Mouse (Mus musculus) liver, embryonic 16.5 days (tissue): ENCODE results near the gene Tmc5. TPM values are rescaled to one million over a fixed set of nuclear protein-coding genes. Genes with fewer than 3 reads are reported as not detected.

Source experiments
- ATAC-seq: fragments of 200-750 bp; cut with Nextera tagmentation; 2 replicates; pipeline ENCODE4 v1.8.0; 2017; ENCODE audit warnings: low read depth, mild to moderate bottlenecking, moderate number of reproducible peaks, moderate library complexity
- H3K27ac ChIP-seq: fragments of 300-500 bp; sonication (generic); 2 replicates; pipeline ENCODE4 v1.5.1; 2014; ENCODE audit warnings: mild to moderate bottlenecking, low read length
- H3K27me3 ChIP-seq: fragments of 300-500 bp; sonication (generic); 2 replicates; pipeline ENCODE4 v1.6.1; 2014; ENCODE audit warnings: low read depth, low read length, mixed read lengths; ENCODE audit not compliant: control insufficient read depth, insufficient read depth
- H3K36me3 ChIP-seq: fragments of 300-500 bp; sonication (generic); 2 replicates; pipeline ENCODE4 v1.6.1; 2014; ENCODE audit warnings: mild to moderate bottlenecking; ENCODE audit not compliant: control insufficient read depth, insufficient read depth
- H3K4me1 ChIP-seq: fragments of 300-500 bp; sonication (generic); 2 replicates; pipeline ENCODE4 v1.6.1; 2014; ENCODE audit warnings: low read depth, low read length, mixed read lengths; ENCODE audit not compliant: control insufficient read depth
- H3K4me2 ChIP-seq: fragments of 300-500 bp; sonication (generic); 2 replicates; pipeline ENCODE4 v1.6.1; 2014; ENCODE audit warnings: low read depth, low read length, mixed read lengths
- H3K4me3 ChIP-seq: fragments of 300-500 bp; sonication (generic); 2 replicates; pipeline ENCODE4 v1.5.1; 2014; ENCODE audit warnings: low read depth, mild to moderate bottlenecking, low read length
- H3K9ac ChIP-seq: fragments of 300-500 bp; sonication (generic); 2 replicates; pipeline ENCODE4 v1.6.1; 2014; ENCODE audit warnings: low read depth, low read length
- H3K9me3 ChIP-seq: fragments of 300-500 bp; sonication (generic); replicated peaks from 2 replicates; pipeline ENCODE4 v1.6.1; 2016; ENCODE audit warnings: low read length; ENCODE audit not compliant: control insufficient read depth
- WGBS: fragments of 180-500 bp; shearing (Covaris S2); extraction: QIAGEN DNeasy Blood & Tissue Kit; methylation state at CpG from one replicate; pipeline ENCODE4 v1.1.7; 2014; ENCODE audit not compliant: insufficient replicate concordance; 5-methylcytosine and 5-hydroxymethylcytosine counted together
- polyA plus RNA-seq: library from polyadenylated mRNA; unstranded; fragments of >200 nt; fragmentation: Nextera tagmentation; extraction: Ambion mirVana; gene quantifications from 2 replicates; pipeline ENCODE4 v1.2.1, GENCODE M21; 2015

Tmc5 gene
- polyA plus RNA-seq, 1 experiment from 2014 or later: 0.28 TPM

DNA sequence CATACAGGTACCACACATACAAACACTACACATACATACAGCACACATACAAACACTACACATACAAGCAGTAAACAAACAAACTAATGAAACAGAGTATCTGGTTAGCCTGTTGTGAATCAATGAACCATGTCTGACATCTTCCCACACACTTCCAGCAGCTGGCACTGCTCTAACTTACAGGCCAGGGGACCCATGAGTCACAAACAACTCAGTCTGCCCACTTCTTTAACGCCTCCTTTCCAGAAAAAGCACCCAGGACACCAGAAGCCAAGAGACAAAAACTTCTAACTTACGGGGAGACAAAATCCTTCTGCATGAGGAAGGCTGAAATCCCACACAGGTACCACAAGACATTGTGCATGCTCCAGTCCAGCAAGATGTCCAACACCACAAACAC, 94.2 kb downstream of the Tmc5 start:
- WGBS: 93% methylated on average over 2 of the region's 2 CpGs
- H3K4me3 ChIP-seq: no peak overlapping the region
- no peaks in the 10 kb centered on the region for H3K27me3 ChIP-seq
- no peak overlapping the region for H3K27ac ChIP-seq
- no peak overlapping the region for H3K4me2 ChIP-seq
- no peaks in the 10 kb centered on the region for H3K4me1 ChIP-seq
- H3K36me3 ChIP-seq: peaks cover 54% of the 10 kb centered on the region
- no peaks in the 10 kb centered on the region for H3K9me3 ChIP-seq
- H3K9ac ChIP-seq: no peak overlapping the region
- no peak for ATAC-seq

DNA sequence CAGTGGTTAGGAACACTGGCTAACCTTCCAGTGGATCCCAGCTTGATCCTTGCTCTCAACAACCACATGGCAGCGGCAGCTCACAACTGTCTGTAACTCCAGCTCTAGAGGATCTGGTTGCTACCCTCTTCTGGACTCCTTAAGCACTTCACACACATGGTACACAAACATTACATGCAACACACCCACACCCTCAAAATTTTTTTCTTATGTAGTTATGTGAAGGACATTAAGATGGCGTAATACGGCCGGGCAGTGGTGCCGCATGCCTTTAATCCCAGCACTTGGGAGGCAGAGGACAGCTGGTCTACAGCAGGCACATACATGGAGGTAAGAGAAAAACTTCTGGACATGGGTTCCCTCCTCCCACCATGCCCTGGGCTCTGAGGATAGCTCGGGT, 99.0 kb downstream of the Tmc5 start:
- Histone ChIP-seq H3K9ac (no peak overlapping the region), H3K4me3 (no peak overlapping the region), H3K4me1 (peaks cover 3% of the 10 kb centered on the region), H3K4me2 (no peak overlapping the region), H3K36me3 (peaks cover 35% of the 10 kb centered on the region), H3K27ac (no peak overlapping the region), H3K27me3 (no peaks in the 10 kb centered on the region), H3K9me3 (no peaks in the 10 kb centered on the region)
- 95% methylated on average over 6 of the region's 6 CpGs for WGBS
- no peak for ATAC-seq

DNA sequence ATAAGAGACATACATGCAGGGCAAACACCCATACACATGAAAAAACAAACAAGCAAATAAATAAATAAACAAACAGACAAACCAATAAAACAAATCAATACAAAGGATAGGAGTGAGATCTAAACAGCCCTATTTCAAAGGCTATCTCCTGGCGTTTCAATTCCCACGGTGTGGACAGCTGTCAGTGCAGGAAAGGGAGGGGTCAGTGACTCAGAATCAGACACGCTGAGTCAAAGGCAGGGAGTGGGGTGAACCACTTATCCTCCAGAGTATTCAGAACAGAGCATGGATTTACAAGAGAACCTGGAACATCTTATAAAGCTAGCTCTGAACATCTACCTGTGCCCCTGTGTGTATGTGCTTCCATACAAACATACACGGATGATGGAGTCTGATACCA, 100.1 kb downstream of the Tmc5 start:
- no peak overlapping the region for H3K9ac ChIP-seq
- H3K4me2 ChIP-seq: no peak overlapping the region
- no peaks in the 10 kb centered on the region for H3K27me3 ChIP-seq
- H3K9me3 ChIP-seq: no peaks in the 10 kb centered on the region
- H3K4me1 ChIP-seq: peaks cover 3% of the 10 kb centered on the region
- no peak overlapping the region for H3K27ac ChIP-seq
- ATAC-seq: no peak
- no peak overlapping the region for H3K4me3 ChIP-seq
- peaks cover 28% of the 10 kb centered on the region for H3K36me3 ChIP-seq
- 68% methylated on average over 4 of the region's 4 CpGs for WGBS

DNA sequence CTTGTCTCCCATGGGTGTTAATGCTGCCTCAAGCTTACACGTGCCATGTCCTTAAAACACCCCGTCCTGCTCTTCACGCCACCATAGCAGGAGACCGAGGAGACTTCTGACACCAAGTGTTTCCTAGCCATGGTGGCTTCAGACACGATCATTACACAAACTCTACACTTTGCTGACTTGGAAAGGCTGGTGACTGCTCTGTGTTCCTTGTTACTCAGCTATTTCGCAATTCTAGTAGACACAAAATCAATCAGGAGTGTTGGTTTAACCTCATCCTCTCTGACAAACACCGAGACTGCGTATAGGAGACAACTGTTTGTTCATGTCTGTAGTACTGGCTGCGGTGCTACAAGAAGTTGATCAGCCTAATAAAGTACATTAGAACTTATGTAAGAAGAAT, 101.8 kb downstream of the Tmc5 start:
- Histone ChIP-seq H3K4me2 (no peak overlapping the region), H3K9me3 (no peaks in the 10 kb centered on the region), H3K9ac (no peak overlapping the region), H3K36me3 (peaks cover 24% of the 10 kb centered on the region), H3K4me3 (no peak overlapping the region), H3K27ac (no peak overlapping the region), H3K4me1 (peaks cover 12% of the 10 kb centered on the region), H3K27me3 (no peaks in the 10 kb centered on the region)
- ATAC-seq: peak; percentile 66
- 74% methylated on average over 9 of the region's 9 CpGs for WGBS

DNA sequence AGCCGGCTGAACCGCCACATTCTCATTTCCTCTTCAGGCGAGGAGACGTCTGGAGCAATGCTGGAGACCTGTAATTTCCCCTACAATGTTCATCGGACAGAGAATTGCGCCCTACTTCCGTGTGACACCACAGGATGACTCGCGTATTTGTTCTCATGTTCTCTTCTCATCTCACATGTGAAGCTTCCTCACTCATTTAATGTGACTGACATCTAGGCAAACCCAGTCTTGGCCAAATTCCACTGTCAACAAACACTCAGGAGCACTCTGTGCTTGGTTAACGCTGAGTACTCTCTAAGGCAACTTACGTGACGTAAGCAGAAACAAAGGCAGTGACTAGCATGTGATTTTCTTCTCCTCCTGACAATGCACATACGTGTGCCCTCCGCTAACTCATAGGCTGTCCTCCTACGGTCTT, 106.1 kb downstream of the Tmc5 start:
- Histone ChIP-seq H3K9me3 (no peaks in the 10 kb centered on the region), H3K4me3 (no peak overlapping the region), H3K9ac (no peak overlapping the region), H3K36me3 (peaks cover 3% of the 10 kb centered on the region; the same call in 1 of the 2 replicates), H3K27me3 (no peaks in the 10 kb centered on the region), H3K4me2 (peak overlapping the region; percentile 25; the same call in 1 of the 2 replicates), H3K27ac (0 out of 2 replicates have a peak overlapping the region, but pooled peaks have one; percentile 73), H3K4me1 (peaks cover 28% of the 10 kb centered on the region)
- ATAC-seq: no peak
- 74% methylated on average over 15 of the region's 15 CpGs for WGBS

DNA sequence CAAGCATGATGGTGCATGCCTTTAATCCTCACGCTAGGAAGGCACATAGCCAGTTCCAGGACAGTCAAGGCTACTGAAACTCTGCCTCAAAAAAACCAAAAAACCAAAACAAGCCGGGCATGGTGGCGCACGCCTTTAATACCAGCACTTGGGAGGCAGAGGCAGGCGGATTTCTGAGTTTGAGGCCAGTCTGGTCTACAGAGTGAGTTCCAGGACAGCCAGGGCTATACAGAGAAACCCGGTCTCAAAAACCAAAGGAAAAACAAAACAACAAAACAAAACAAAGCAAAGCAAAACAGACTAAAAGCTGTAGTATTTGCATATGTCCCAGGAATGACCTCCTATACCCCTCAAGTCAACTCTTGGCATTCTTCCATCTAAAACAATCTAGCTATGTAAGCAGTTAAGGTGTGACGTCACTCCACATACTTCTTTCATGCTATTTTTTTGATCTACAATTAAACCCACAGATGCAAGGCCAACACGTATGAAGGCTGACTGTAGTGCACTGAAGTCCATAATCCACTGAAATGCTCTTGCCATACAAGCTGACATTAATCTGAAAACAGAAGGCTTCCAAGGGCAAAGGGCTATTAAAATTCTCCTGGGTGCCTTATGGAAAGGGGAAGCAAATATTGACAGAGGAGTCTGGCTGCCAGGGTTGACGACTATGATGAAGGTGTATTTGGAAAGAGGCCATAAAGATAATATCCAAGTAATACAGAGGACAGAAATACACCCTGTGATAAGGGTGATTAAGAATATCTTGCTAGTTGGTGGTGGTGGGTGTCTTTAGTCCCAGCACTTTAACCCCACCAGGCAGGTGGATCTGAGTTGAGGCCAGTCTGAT, 107.1 kb downstream of the Tmc5 start:
- peak overlapping the region; percentile 86 for H3K9ac ChIP-seq
- H3K4me3 ChIP-seq: peak overlapping the region; percentile 87
- no peaks in the 10 kb centered on the region for H3K36me3 ChIP-seq
- peaks cover 25% of the 10 kb centered on the region for H3K4me1 ChIP-seq
- WGBS: 61% methylated on average over 9 of the region's 9 CpGs
- H3K9me3 ChIP-seq: no peaks in the 10 kb centered on the region
- H3K27ac ChIP-seq: peak overlapping the region; percentile 73
- H3K27me3 ChIP-seq: no peaks in the 10 kb centered on the region
- peak overlapping the region; percentile 77 for H3K4me2 ChIP-seq
- ATAC-seq: 0 out of 2 replicates have a peak, but pooled peaks have one; percentile 2

DNA sequence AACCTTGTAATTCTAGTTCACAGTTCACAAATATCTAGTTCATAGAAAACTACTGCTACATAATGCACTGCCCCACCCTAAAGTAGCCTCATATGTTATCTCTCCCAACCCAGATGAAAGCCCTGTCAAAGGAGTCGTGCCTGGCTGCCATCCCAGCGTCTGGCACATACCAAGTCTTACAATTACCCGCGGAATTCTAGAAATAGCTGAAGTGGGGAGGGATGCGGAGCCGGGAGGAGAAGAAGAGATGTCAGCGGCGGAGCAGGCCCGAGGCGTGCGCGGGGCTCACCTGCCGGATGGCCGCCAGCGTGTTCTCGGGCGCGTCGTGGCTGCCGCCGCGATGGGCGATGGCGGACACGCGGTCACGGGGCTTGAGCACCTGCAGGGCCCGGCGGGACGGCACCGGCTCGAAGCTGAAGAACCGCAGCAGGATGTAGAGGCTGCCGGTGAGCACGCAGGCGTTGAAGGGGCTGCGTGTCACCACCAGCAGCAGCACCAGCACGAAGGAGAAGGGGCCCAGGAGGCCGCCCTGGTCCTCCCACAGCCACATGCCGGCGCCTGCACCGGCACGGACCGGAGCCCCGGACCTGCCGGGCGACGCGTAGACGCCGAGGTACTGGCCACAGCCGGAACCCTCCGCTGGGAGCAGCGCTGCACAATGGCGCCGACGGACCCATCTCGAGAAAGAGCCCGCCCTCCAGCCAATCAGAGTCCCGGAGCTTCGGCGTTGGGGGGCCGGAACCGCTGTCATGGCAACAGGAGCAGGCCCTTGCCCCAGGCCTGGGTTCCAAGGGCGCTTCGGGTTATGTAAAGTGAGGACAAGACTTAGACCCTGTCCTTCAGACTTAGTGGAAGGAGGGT, 108.2 kb downstream of the Tmc5 start, which contains the start of gene Gde1:
TSS of gene Gde1 (minus strand) at position 678 of the 861 bp plus-strand sequence.
- WGBS: under 1% methylated on average over 66 of the region's 66 CpGs
- Histone ChIP-seq H3K4me3 (peak within 1 kb of the TSS; percentile 87), H3K4me2 (peak within 1 kb of the TSS; percentile 77), H3K4me1 (peaks cover 25% of the 10 kb centered on the region), H3K9ac (peak within 1 kb of the TSS; percentile 86), H3K27me3 (no peaks in the 10 kb centered on the region), H3K36me3 (no peaks in the 10 kb centered on the region), H3K27ac (peak within 1 kb of the TSS; percentile 73), H3K9me3 (no peaks in the 10 kb centered on the region)
- ATAC-seq: peak; percentile 90

DNA sequence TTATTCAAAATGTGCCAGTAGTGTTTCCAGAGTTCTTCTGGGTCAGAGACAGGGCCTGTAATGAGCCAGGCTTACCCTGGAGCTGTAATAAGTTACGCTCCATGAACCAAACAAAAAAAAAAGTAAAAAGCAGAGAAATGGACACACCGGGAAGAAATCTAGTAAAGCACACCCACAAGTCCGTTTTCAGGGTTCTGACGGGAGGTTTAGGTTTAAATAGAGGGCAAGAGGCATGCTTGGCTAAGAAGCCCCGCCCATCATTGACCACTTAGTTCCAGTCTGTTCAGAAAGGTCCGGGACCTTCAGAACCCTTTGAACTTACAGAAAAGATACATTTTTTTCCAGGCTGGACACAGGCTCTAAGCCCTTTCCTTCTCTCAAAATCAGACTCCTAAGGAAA, 109.0 kb downstream of the Tmc5 start:
- Histone ChIP-seq H3K36me3 (no peaks in the 10 kb centered on the region), H3K9me3 (no peaks in the 10 kb centered on the region), H3K9ac (peak overlapping the region; percentile 86), H3K4me1 (peaks cover 25% of the 10 kb centered on the region), H3K27ac (peak overlapping the region; percentile 73; the same call in 1 of the 2 replicates), H3K4me3 (peak overlapping the region; percentile 87), H3K27me3 (no peaks in the 10 kb centered on the region), H3K4me2 (peak overlapping the region; percentile 77)
- no peak for ATAC-seq
- 50% methylated on average over 6 of the region's 6 CpGs for WGBS
